Mouse (Mus musculus) left cerebral cortex, postnatal 36 days (tissue): ENCODE results near the gene Gm3696. TPM values are rescaled to one million over a fixed set of nuclear protein-coding genes. Genes with fewer than 3 reads are reported as not detected.
"Not testable (repeated sequence)": the region's sequence is repeated elsewhere in the genome, so short reads cannot be mapped to it uniquely, and the experiment has no call there.

Source experiments
- DNase-seq, 2 experiments: peaks; one replicate each; pipeline ENCODE4 v3.0.0; 2021 to 2022; ENCODE audit warnings: low spot score in 2 of 2, mixed read lengths in 1 of 2
- intact Hi-C: fragments of 180-260 bp; cut with DNase I; formaldehyde crosslinking; loops from one replicate; pipeline ENCODE4 v1.15.1; 2025
- total RNA-seq, 2 experiments: library from RNA; stranded (reverse); gene quantifications; 2 replicates each; pipeline ENCODE4 v1.2.3; 2021

The Gm3696 gene
- total RNA-seq, result 1 to 10 TPM; 2.1 to 2.6 TPM

- DNase-seq, intact Hi-C loops: not testable (repeated sequence)
These were observed at the start of gene Gm3696 for GRCm38 (mm10) chr14:7100521-7100920. Gene Gm3696 (minus strand): TSS chr14:7100621.

DNA sequence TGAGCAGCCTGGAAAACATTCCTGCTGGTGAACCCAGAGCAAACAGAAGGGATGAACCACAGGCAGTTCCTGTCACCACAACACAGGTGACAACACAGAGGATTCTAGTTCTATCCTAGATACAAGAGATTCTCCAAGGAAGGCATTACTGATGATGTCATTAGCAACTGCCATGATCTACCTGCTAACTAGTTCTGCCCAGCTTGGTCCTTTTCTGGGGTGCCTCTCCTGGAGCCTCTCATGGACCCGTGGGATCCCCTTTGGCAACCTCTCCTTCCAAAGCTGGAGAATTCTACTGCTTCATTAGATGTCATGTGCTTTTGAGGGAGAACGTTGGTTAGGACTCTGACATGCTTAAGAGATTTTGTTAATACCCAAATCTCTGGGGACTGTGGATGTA lies 24.9 kb upstream of the Gm3696 start, which contains the start of gene Gm6676:
Gene Gm6676 (minus strand): TSS at position 101 of the 400 bp plus-strand sequence.
- intact Hi-C loops, DNase-seq: not testable (repeated sequence)

DNA sequence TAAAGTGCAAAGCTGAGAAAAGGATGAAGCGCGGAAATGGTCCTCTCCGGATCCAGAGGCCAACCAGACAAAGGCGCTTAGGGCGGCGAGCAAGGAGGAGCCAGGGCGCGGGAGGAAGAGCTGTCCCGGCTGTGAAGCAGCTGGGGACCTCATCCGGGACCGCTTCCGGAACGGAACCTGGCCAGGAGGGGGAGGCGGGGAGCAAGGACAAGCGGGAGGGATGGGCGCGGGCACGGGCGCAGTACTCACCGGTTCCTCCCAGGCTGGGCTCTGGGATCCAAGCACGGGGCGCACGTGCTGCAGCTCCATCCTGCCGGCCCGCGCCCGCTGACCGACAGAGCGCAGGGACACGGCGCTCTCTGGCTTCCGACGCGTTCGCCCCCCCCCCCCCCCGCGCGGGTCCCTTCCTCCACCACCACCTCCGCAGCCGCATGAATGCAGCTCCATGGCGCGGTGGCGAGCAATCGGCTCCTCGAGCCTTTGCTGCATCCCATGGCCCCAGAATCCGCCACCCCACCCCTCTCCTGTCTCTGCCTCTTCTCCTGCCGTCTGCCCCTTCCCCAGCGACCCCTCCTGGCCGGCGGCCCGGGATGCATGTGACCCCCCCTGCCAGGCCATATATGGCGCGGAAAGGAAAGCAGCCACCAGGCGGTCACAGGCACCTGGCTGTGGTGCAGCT lies 4.8 kb upstream of the Gm3696 start:
- intact Hi-C loops, result not testable (repeated sequence)
- peak; percentile 9 to 18 for DNase-seq

DNA sequence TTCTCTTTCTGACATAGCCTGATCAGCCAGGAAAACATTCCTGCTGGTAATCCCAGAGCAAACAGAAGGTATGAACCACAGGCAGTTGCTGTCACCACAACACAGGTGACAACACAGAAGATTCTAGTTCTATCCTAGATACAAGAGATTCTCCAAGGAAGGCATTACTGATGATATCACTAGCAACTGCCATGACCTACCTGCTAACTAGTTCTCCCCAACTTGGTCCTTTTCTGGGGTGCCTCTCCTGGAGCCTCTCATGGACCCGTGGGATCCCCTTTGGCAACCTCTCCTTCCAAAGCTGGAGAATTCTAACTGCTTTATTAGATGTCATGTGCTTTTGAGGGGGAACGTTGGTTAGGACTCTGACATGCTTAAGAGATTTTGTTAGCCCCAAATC lies 55.6 kb downstream of the Gm3696 start, which contains the start of gene Gm3685:
Gene Gm3685 (minus strand): TSS at position 101 of the 400 bp plus-strand sequence.
- DNase-seq, intact Hi-C loops: not testable (repeated sequence)

Other genes with a start within 250 kb of the Gm3696 start
- 1 to 10 TPM; 1.3 to 1.6 TPM for gene Gm3667, start 210.7 kb downstream of the Gm3696 start, total RNA-seq
- gene Gm6356, start 126.8 kb downstream of the Gm3696 start, total RNA-seq, result not detected
- under 1 TPM; 0.22 to 0.41 TPM for gene Gm10406, start 73.2 kb downstream of the Gm3696 start, total RNA-seq
- gene Gm3685, start 55.7 kb downstream of the Gm3696 start, total RNA-seq, result not detected
- not detected for gene Gm6676, start 24.8 kb upstream of the Gm3696 start, total RNA-seq
- 1 to 10 TPM; 1.3 to 2.0 TPM for gene Gm3512, start 73.9 kb upstream of the Gm3696 start, total RNA-seq
- gene Gm16434, start 93.9 kb upstream of the Gm3696 start, total RNA-seq, result not detected
- gene Gm3727, start 164.1 kb upstream of the Gm3696 start, total RNA-seq, result not detected
- under 1 TPM; 0.41 to 0.54 TPM for gene Gm3739, start 214.4 kb upstream of the Gm3696 start, total RNA-seq
- gene Gm5797, start 231.8 kb upstream of the Gm3696 start, total RNA-seq, result not detected